Mouse (Mus musculus) limb, embryonic 11.5 days (tissue): ENCODE data around the gene Spred2. TPM values are rescaled to one million over a fixed set of nuclear protein-coding genes. Genes with fewer than 3 reads are reported as not detected.

Experiments used
- ATAC-seq: fragments of 200-750 bp; cut with Nextera tagmentation; 2 replicates; pipeline ENCODE4 v1.8.0; 2017; ENCODE audit warnings: low read depth; ENCODE audit not compliant: insufficient number of reproducible peaks, low FRiP score, low TSS enrichment
- DNase-seq: peaks from one replicate; pipeline ENCODE4 v3.0.0-alpha.2; 2015; ENCODE audit warnings: low spot score
- H3K27ac ChIP-seq: fragments of 300-500 bp; sonication (generic); replicated peaks from 2 replicates; pipeline ENCODE4 v1.5.1; 2014; ENCODE audit warnings: low read depth, mild to moderate bottlenecking, low read length
- H3K27me3 ChIP-seq: fragments of 300-500 bp; sonication (generic); 2 replicates; pipeline ENCODE4 v1.6.1; 2014; ENCODE audit warnings: mild to moderate bottlenecking, low read length, mixed read lengths; ENCODE audit not compliant: control insufficient read depth, insufficient read depth
- H3K36me3 ChIP-seq: fragments of 300-500 bp; sonication (generic); 2 replicates; pipeline ENCODE4 v1.6.1; 2014; ENCODE audit warnings: mild to moderate bottlenecking, low read length, moderate library complexity, mixed read lengths; ENCODE audit not compliant: control insufficient read depth, insufficient read depth
- H3K4me1 ChIP-seq: fragments of 300-500 bp; sonication (generic); 2 replicates; pipeline ENCODE4 v1.6.1; 2014; ENCODE audit warnings: low read length, mixed read lengths; ENCODE audit not compliant: control insufficient read depth, insufficient read depth
- H3K4me2 ChIP-seq: fragments of 300-500 bp; sonication (generic); 2 replicates; pipeline ENCODE4 v1.6.1; 2014; ENCODE audit warnings: low read depth, mild to moderate bottlenecking, moderate library complexity; ENCODE audit not compliant: severe bottlenecking
- H3K4me3 ChIP-seq: fragments of 300-500 bp; sonication (generic); 2 replicates; pipeline ENCODE4 v1.5.1; 2014; ENCODE audit warnings: low read depth, low read length
- H3K9ac ChIP-seq: fragments of 300-500 bp; sonication (generic); 2 replicates; pipeline ENCODE4 v1.6.1; 2014; ENCODE audit warnings: mild to moderate bottlenecking, low read length
- H3K9me3 ChIP-seq: fragments of 300-500 bp; sonication (generic); 2 replicates; pipeline ENCODE4 v1.6.1; 2016; ENCODE audit warnings: low read length; ENCODE audit not compliant: control insufficient read depth
- WGBS: fragments of 180-500 bp; shearing (Covaris S2); extraction: QIAGEN DNeasy Blood & Tissue Kit; methylation state at CpG from one replicate; pipeline ENCODE4 v1.1.7; 2014; 5-methylcytosine and 5-hydroxymethylcytosine counted together
- polyA plus RNA-seq: library from polyadenylated mRNA; unstranded; fragments of >200 nt; fragmentation: Nextera tagmentation; extraction: Ambion mirVana; gene quantifications from 2 replicates; pipeline ENCODE4 v1.2.1, GENCODE M21; 2014

Spred2 gene
- polyA plus RNA-seq: 8.2 and 8.7 TPM in 2 replicates

GRCm38 (mm10) chr11:19923888-19924756 is at the start of gene Spred2:
TSS of gene Spred2 (plus strand) at chr11:19924375.
- DNase-seq (peak; percentile 92), ATAC-seq (peak; percentile 66)
- H3K4me3 ChIP-seq: peak within 1 kb of the TSS; percentile 86
- peaks cover 5% of the 10 kb centered on the region for H3K4me1 ChIP-seq
- no peaks in the 10 kb centered on the region for H3K27me3 ChIP-seq
- H3K4me2 ChIP-seq: peak within 1 kb of the TSS; percentile 66
- no peaks in the 10 kb centered on the region for H3K9me3 ChIP-seq
- peak within 1 kb of the TSS; percentile 91 for H3K9ac ChIP-seq
- peak within 1 kb of the TSS; percentile 94 for H3K27ac ChIP-seq
- WGBS: under 1% methylated on average over 57 of the region's 57 CpGs
- no peaks in the 10 kb centered on the region for H3K36me3 ChIP-seq

DNA sequence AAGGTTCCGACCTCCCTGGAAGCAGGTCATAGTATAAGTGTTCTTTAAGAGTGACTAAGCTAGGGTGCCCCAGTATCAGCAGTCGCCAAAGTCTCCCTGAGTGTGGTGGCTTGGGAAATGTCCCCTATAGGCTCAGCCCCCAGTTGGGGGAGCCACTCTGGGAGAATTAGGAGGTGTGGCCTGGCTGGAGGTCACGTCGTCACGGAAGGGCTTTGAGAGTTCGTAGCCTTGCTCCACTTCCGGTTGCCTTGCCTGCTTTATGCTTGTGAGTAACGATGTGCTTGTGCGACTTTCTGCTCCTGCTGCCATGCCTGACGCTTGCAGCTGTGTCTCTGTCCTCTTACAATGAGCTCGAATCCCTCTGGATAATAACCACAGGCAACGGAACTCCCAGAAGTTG is 48.6 kb upstream of the Spred2 start:
- Histone ChIP-seq H3K4me1 (no peaks in the 10 kb centered on the region), H3K9ac (no peak overlapping the region), H3K27me3 (no peaks in the 10 kb centered on the region), H3K4me3 (no peak overlapping the region), H3K4me2 (no peak overlapping the region), H3K36me3 (no peaks in the 10 kb centered on the region), H3K9me3 (no peaks in the 10 kb centered on the region), H3K27ac (no peak overlapping the region)
- DNase-seq: no peak
- no peak for ATAC-seq
- 52% methylated on average over 12 of the region's 12 CpGs for WGBS

- ATAC-seq (no peak), DNase-seq (no peak)
- 84% methylated on average over 5 of the region's 5 CpGs for WGBS
- Histone ChIP-seq H3K9ac (no peak overlapping the region), H3K4me2 (no peak overlapping the region), H3K27ac (no peak overlapping the region), H3K9me3 (no peaks in the 10 kb centered on the region), H3K36me3 (no peaks in the 10 kb centered on the region), H3K4me1 (no peaks in the 10 kb centered on the region), H3K27me3 (no peaks in the 10 kb centered on the region), H3K4me3 (no peak overlapping the region)
These were observed 48.2 kb upstream of the Spred2 start for GRCm38 (mm10) chr11:19875964-19876363.

DNA sequence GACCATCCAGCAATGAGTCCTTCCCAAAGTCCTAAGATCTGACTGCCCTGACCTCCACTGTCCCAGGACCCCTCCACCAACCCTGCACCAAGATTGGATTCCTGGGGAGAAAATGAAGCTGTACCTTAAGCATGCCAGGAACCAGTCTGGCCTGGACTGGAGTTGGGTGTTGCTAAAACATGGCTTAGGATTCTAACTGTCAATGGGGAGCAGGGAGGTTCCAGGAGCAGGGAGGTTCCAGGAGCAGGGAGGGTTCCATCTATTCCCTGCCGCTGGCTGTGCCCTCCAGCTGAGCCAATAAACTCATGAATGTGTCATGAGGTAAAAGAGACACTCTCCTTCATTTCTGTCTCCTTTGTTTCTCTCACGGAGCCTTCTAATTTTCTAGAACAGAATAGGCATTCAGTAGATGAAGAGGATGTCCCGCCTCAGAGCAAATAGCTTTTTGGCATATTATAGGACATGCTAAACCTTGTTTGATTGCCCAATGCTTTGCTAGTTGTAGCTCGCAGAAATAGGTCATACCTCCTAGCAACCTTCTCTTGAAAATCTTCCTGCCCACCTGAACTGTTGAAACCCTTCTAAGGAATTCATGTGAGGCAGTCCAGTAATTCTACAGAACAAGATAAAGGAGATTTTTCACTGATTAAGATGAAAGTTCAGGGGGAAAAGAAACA is 46.8 kb upstream of the Spred2 start:
- Histone ChIP-seq H3K4me1 (no peaks in the 10 kb centered on the region), H3K9me3 (no peaks in the 10 kb centered on the region), H3K27me3 (no peaks in the 10 kb centered on the region), H3K36me3 (no peaks in the 10 kb centered on the region), H3K4me3 (no peak overlapping the region), H3K27ac (no peak overlapping the region), H3K9ac (no peak overlapping the region), H3K4me2 (no peak overlapping the region)
- ATAC-seq (no peak), DNase-seq (no peak)
- WGBS: 57% methylated on average over 4 of the region's 4 CpGs

DNA sequence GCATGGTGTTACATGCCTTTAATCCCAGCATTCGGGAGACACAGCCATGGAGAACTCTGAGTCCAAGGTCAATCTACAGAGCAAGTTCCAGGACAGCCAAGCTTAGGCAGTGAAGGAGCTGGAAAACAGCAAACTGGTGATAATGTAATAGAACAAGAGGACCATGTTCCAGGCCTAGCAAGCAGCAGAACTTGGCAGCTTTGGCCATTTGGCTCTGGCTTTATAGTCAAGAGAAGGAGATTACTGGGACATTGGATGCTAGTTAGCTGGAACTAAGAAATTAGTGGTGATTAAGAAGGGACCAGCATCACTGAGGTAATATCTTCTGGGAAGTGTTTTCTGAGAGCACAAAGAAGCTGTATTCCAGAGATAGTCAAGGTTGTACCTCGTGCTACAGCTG is 42.8 kb upstream of the Spred2 start:
- no peak overlapping the region for H3K9ac ChIP-seq
- no peak overlapping the region for H3K27ac ChIP-seq
- DNase-seq (no peak), ATAC-seq (no peak)
- H3K4me1 ChIP-seq: no peaks in the 10 kb centered on the region
- 90% methylated on average over 2 of the region's 2 CpGs for WGBS
- no peaks in the 10 kb centered on the region for H3K27me3 ChIP-seq
- H3K36me3 ChIP-seq: no peaks in the 10 kb centered on the region
- no peak overlapping the region for H3K4me3 ChIP-seq
- H3K9me3 ChIP-seq: no peaks in the 10 kb centered on the region
- H3K4me2 ChIP-seq: no peak overlapping the region

DNA sequence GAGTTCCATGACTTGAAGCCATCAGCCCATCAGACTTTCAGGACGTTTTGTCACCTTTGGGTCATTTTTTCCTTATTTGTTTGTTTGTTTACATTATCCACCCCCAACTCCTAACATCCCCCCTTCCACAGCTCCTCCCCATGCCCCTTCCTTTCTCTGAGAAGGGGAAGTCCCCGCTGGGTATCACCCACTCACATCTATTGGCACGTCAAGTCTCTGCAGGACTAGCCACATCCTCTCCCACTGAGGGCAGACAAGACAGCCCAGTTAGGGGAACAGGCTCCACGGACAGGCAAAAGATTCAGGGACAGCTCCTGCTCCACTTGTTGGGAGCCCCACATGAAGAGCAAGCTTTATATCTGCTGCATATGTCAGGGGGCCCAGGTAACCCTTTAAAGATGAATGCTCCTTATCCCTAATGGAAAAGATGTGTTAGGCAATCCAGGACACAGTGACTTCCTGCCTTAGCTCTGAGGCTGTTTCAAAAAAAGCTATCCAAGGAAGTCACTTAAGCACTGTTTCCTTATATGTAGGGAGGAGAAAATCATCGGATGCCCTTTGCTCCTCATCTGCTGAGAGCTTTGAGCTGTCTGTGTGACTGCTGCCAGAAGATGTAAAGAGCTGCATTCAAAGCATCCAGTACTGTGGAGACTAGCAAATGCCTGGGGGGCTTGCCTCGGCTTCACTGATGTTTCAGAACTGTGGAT is 33.3 kb upstream of the Spred2 start:
- ATAC-seq (no peak), DNase-seq (no peak)
- Histone ChIP-seq H3K27ac (no peak overlapping the region), H3K9ac (no peak overlapping the region), H3K9me3 (no peaks in the 10 kb centered on the region), H3K27me3 (no peaks in the 10 kb centered on the region), H3K4me1 (no peaks in the 10 kb centered on the region; the same call in 1 of the 2 replicates), H3K4me2 (no peak overlapping the region), H3K36me3 (no peaks in the 10 kb centered on the region), H3K4me3 (no peak overlapping the region)
- 48% methylated on average over 6 of the region's 6 CpGs for WGBS

- ATAC-seq (no peak), DNase-seq (no peak)
- Histone ChIP-seq H3K4me1 (no peaks in the 10 kb centered on the region; the same call in 1 of the 2 replicates), H3K4me3 (no peak overlapping the region), H3K4me2 (no peak overlapping the region), H3K9ac (no peak overlapping the region), H3K27ac (no peak overlapping the region), H3K27me3 (no peaks in the 10 kb centered on the region), H3K36me3 (no peaks in the 10 kb centered on the region), H3K9me3 (no peaks in the 10 kb centered on the region)
- 91% methylated on average over 3 of the region's 3 CpGs for WGBS
These were observed 30.9 kb upstream of the Spred2 start for GRCm38 (mm10) chr11:19893233-19893632.

DNA sequence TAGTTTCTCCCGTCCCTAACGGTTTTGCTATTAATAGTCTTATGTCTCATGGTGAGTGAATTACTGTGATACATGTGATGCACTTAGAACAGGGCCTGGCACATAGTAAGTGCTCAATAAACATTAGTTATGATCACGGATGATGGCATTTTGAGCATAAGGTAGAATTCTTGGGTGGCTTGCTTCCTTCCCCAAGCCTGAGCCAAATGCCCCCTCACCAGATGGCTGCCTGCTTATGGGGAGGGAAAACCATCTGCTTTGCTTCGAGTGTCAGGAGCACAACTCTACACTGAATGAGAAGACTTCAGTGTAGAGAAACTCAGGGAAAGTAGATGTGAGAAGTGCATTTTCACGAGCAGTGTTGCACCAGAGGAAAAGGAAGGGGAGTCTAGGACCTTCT is 24.6 kb upstream of the Spred2 start:
- Histone ChIP-seq H3K9ac (no peak overlapping the region), H3K9me3 (no peaks in the 10 kb centered on the region), H3K36me3 (no peaks in the 10 kb centered on the region), H3K4me3 (no peak overlapping the region), H3K27ac (no peak overlapping the region), H3K4me2 (no peak overlapping the region), H3K4me1 (no peaks in the 10 kb centered on the region), H3K27me3 (no peaks in the 10 kb centered on the region)
- no peak for DNase-seq
- WGBS: 63% methylated on average over 5 of the region's 5 CpGs
- ATAC-seq: no peak
